Mouse (Mus musculus) ES-E14 (cell line): Measurements from ENCODE around the gene Lhfpl2. TPM values are rescaled to one million over a fixed set of nuclear protein-coding genes. Genes with fewer than 3 reads are reported as not detected.

ENCODE experiments used
- DNase-seq: peaks from one replicate; pipeline ENCODE4 v3.0.0-alpha.2; 2013; ENCODE audit warnings: low read depth, low spot score
- H3K27ac ChIP-seq: 2 replicates; pipeline ENCODE4 v1.5.1; 2012; ENCODE audit warnings: low read depth, mild to moderate bottlenecking, low read length, moderate library complexity, mixed read lengths; ENCODE audit not compliant: poor library complexity, insufficient read depth, severe bottlenecking
- H3K36me3 ChIP-seq: 2 replicates; pipeline ENCODE4 v1.6.1; 2012; ENCODE audit warnings: mild to moderate bottlenecking, low read length, moderate library complexity, mixed read lengths; ENCODE audit not compliant: control insufficient read depth, poor library complexity, insufficient read depth, severe bottlenecking
- H3K4me1 ChIP-seq, 2 experiments: fragments of 150-350 bp in 1 of 2; sonication (generic) in 1 of 2; 2 replicates each; pipeline ENCODE4 v1.6.1; 2012; ENCODE audit warnings: low read length in 2 of 2, mild to moderate bottlenecking in 1 of 2, mixed read lengths in 1 of 2; ENCODE audit not compliant: control insufficient read depth in 2 of 2, insufficient read depth in 2 of 2, poor library complexity in 1 of 2
- H3K4me3 ChIP-seq, 2 experiments: fragments of 150-350 bp in 1 of 2; sonication (generic) in 1 of 2; 2 replicates each; pipeline ENCODE4 v1.5.1; 2012; ENCODE audit warnings: low read length in 2 of 2, low read depth in 1 of 2, mild to moderate bottlenecking in 1 of 2, mixed read lengths in 1 of 2; ENCODE audit not compliant: insufficient read depth in 1 of 2, poor library complexity in 1 of 2, severe bottlenecking in 1 of 2
- H3K9ac ChIP-seq: 2 replicates; pipeline ENCODE4 v1.6.1; 2012; ENCODE audit warnings: low read depth, mild to moderate bottlenecking, low read length, mixed read lengths; ENCODE audit not compliant: poor library complexity, insufficient read depth, severe bottlenecking
- H3K9me3 ChIP-seq: fragments of 150-350 bp; sonication (generic); 2 replicates; pipeline ENCODE4 v1.6.1; 2012; ENCODE audit warnings: low read depth, mild to moderate bottlenecking, low read length; ENCODE audit not compliant: control insufficient read depth, insufficient read depth
- CHD2 ChIP-seq: IDR thresholded peaks from 2 replicates; pipeline ENCODE4 v1.6.1; 2014; ENCODE audit warnings: mild to moderate bottlenecking, low read depth, low read length, inconsistent platforms
- HCFC1 ChIP-seq: IDR thresholded peaks from 2 replicates; pipeline ENCODE4 v1.6.1; 2012; ENCODE audit warnings: low read length, inconsistent platforms, borderline replicate concordance; ENCODE audit not compliant: insufficient read depth
- MAFK ChIP-seq: IDR thresholded peaks from 2 replicates; pipeline ENCODE4 v1.6.1; 2014; ENCODE audit warnings: mild to moderate bottlenecking, low read depth, low read length, inconsistent platforms; ENCODE audit not compliant: insufficient read depth
- ZC3H11A ChIP-seq: IDR thresholded peaks from 2 replicates; pipeline ENCODE4 v1.6.1; 2012; ENCODE audit warnings: low read depth, mild to moderate bottlenecking, inconsistent platforms, low read length, borderline replicate concordance
- ZNF384 ChIP-seq: IDR thresholded peaks from 2 replicates; pipeline ENCODE4 v1.6.1; 2012; ENCODE audit warnings: low read depth, low read length, inconsistent platforms
- in situ Hi-C, 2 experiments: fragments of 600-800 bp; cut with MboI; formaldehyde crosslinking; loops; one replicate each; pipeline ENCODE4 v1.15.1; 2025; ENCODE audit warnings: low sequenced_read_pairs in 2 of 2, inconsistent platforms in 1 of 2; ENCODE audit not compliant: unreplicated experiment in 2 of 2
- total RNA-seq: library from RNA; depleted of rRNA; stranded (reverse); fragments of 300-350 nt; gene quantifications from 2 replicates; pipeline ENCODE4 v1.2.3, GENCODE M21; 2012

Gene Lhfpl2
- total RNA-seq, 1 experiment: 8.8 TPM

- Histone ChIP-seq H3K4me1 (peaks cover 0 to 6% of the 10 kb centered on the region in 2 experiments; a peak in 2 of 4 replicates), H3K4me3 (no peak overlapping the region), H3K9ac (no peak overlapping the region), H3K36me3 (no peaks in the 10 kb centered on the region), H3K9me3 (no peaks in the 10 kb centered on the region), H3K27ac (no peak overlapping the region)
- DNase-seq: no peak
- TF ChIP-seq MAFK (no peak), HCFC1 (no peak), ZC3H11A (no peak), CHD2 (no peak)
- in situ Hi-C loops: no loop called here
These were observed 12.1 kb downstream of the Lhfpl2 start for GRCm38 (mm10) chr13:94069421-94070307.

- peaks cover 0 to 6% of the 10 kb centered on the region in 2 experiments; a peak in 2 of 4 replicates for H3K4me1 ChIP-seq
- H3K9ac ChIP-seq: no peak overlapping the region
- in situ Hi-C loops: no loop called here
- H3K9me3 ChIP-seq: no peaks in the 10 kb centered on the region
- H3K27ac ChIP-seq: no peak overlapping the region
- no peaks in the 10 kb centered on the region for H3K36me3 ChIP-seq
- H3K4me3 ChIP-seq: no peak overlapping the region
- TF ChIP-seq ZC3H11A (no peak), CHD2 (no peak), ZNF384 (no peak)
- DNase-seq: no peak
These were observed 12.7 kb downstream of the Lhfpl2 start for GRCm38 (mm10) chr13:94070308-94070619.

GRCm38 (mm10) chr13:94070927-94071326, 13.3 kb downstream of the Lhfpl2 start:
- DNase-seq: no peak
- H3K9me3 ChIP-seq: no peaks in the 10 kb centered on the region
- in situ Hi-C loops: no loop called here
- TF ChIP-seq HCFC1 (no peak), MAFK (no peak), ZC3H11A (no peak), CHD2 (no peak), ZNF384 (no peak)
- H3K4me1 ChIP-seq: peaks cover 0 to 4% of the 10 kb centered on the region in 2 experiments; a peak in 2 of 4 replicates
- H3K36me3 ChIP-seq: no peaks in the 10 kb centered on the region
- no peak overlapping the region for H3K27ac ChIP-seq
- no peak overlapping the region for H3K9ac ChIP-seq
- H3K4me3 ChIP-seq: no peak overlapping the region

DNA sequence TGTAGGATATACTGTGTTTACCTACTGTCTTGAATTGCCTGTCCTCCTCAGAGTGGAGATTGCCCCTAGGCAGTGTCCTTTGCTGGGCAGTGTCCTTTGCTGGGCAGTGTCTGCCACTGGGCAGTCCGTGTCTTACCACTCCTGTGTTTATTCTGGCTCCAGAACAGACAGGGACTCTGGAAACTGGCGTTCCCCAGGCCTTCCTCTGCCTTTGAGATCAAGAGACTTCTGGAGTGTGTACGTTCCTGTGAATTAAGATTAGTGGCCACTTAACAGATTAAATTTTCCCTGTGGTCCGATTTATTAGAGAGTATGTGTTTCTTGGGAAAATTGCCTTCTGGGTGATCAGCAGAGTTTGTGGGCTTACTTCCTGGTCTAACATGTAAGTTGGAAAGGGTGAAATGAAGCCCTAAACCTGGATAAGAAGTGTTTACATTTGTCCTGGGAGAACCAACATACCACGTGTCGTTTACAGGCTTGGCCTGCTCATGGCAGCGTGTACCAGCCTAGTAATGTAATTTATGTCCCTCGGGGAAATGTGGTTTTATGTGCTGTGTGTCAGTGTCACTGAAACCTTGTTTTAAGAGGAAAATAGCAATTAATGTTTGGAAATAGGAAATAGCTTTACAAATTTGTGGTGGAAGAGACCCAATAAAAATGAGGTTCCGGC, 15.6 kb downstream of the Lhfpl2 start:
- no peak overlapping the region for H3K9ac ChIP-seq
- H3K9me3 ChIP-seq: no peaks in the 10 kb centered on the region
- DNase-seq: no peak
- H3K4me1 ChIP-seq: no peaks in the 10 kb centered on the region
- in situ Hi-C loops: no loop called here
- no peaks in the 10 kb centered on the region for H3K36me3 ChIP-seq
- no peak overlapping the region for H3K27ac ChIP-seq
- no peak for TF ChIP-seq MAFK
- no peak for TF ChIP-seq ZNF384
- no peak for TF ChIP-seq CHD2
- TF ChIP-seq ZC3H11A: no peak
- no peak for TF ChIP-seq HCFC1
- no peak overlapping the region for H3K4me3 ChIP-seq
